Mouse (Mus musculus): ENCODE measurements around the gene Hspb9. TPM values are rescaled to one million over a fixed set of nuclear protein-coding genes. Genes with fewer than 3 reads are reported as not detected.

Hspb9 gene
- polyA plus RNA-seq, 1 experiment from 2014 or later = 0.19 TPM

GRCm38 (mm10) chr11:100738749-100739148 is 25.1 kb downstream of the Hspb9 start:
- no peaks in the 10 kb centered on the region for H3K9me3 ChIP-seq
- peaks cover 27% of the 10 kb centered on the region for H3K4me1 ChIP-seq
- 18% methylated on average over 5 of the region's 5 CpGs for WGBS
- no peak for DNase-seq (ENCODE audit: low spot score)
- H3K27me3 ChIP-seq (ENCODE audit: insufficient read depth, poor library complexity, severe bottlenecking) = peaks cover 21% of the 10 kb centered on the region; the same call in 1 of the 2 replicates
- peak overlapping the region; percentile 85 for H3K4me3 ChIP-seq
- peak overlapping the region; percentile 92 for H3K27ac ChIP-seq
- H3K36me3 ChIP-seq = 0 out of 2 replicates have a peak, but pooled peaks cover under 1% of the 10 kb centered on the region

- DNase-seq (ENCODE audit: low spot score) = no peak
- Histone ChIP-seq H3K9me3 (no peaks in the 10 kb centered on the region), H3K27me3 (ENCODE audit: insufficient read depth, poor library complexity, severe bottlenecking) (peaks cover 39% of the 10 kb centered on the region), H3K27ac (no peak overlapping the region), H3K36me3 (no peaks in the 10 kb centered on the region), H3K4me3 (no peak overlapping the region), H3K4me1 (peaks cover 18% of the 10 kb centered on the region)
- WGBS = 66% methylated on average over 6 of the region's 6 CpGs
These were observed 27.7 kb downstream of the Hspb9 start for GRCm38 (mm10) chr11:100741348-100741747.

GRCm38 (mm10) chr11:100745085-100745484 is 31.4 kb downstream of the Hspb9 start:
- no peak for DNase-seq (ENCODE audit: low spot score)
- H3K9me3 ChIP-seq = no peaks in the 10 kb centered on the region

GRCm38 (mm10) chr11:100746546-100746945 is 32.9 kb downstream of the Hspb9 start:
- no peak overlapping the region for H3K4me3 ChIP-seq
- H3K27ac ChIP-seq = no peak overlapping the region
- DNase-seq (ENCODE audit: low spot score) = no peak
- 77% methylated on average over 10 of the region's 10 CpGs for WGBS
- H3K4me1 ChIP-seq = peaks cover 8% of the 10 kb centered on the region; the same call in 1 of the 2 replicates
- H3K9me3 ChIP-seq = no peaks in the 10 kb centered on the region
- H3K27me3 ChIP-seq (ENCODE audit: insufficient read depth, poor library complexity, severe bottlenecking) = peaks cover 76% of the 10 kb centered on the region
- H3K36me3 ChIP-seq = no peaks in the 10 kb centered on the region

More at GRCm38 (mm10) chr11:100745085-100745484, 31.4 kb downstream of the Hspb9 start:
- no peak overlapping the region for H3K27ac ChIP-seq
- H3K27me3 ChIP-seq (ENCODE audit: insufficient read depth, poor library complexity, severe bottlenecking) = peaks cover 72% of the 10 kb centered on the region
- peaks cover 8% of the 10 kb centered on the region; the same call in 1 of the 2 replicates for H3K4me1 ChIP-seq
- H3K4me3 ChIP-seq = no peak overlapping the region
- WGBS = 16% methylated on average over 6 of the region's 6 CpGs
- H3K36me3 ChIP-seq = no peaks in the 10 kb centered on the region

GRCm38 (mm10) chr11:100747114-100747513 is 33.5 kb downstream of the Hspb9 start:
- no peak for DNase-seq (ENCODE audit: low spot score)

GRCm38 (mm10) chr11:100748620-100749019 is 35.0 kb downstream of the Hspb9 start:
- no peak overlapping the region for H3K27ac ChIP-seq
- H3K4me3 ChIP-seq = no peak overlapping the region
- 68% methylated on average over 4 of the region's 4 CpGs for WGBS
- H3K36me3 ChIP-seq = no peaks in the 10 kb centered on the region
- H3K9me3 ChIP-seq = no peaks in the 10 kb centered on the region
- peaks cover 90% of the 10 kb centered on the region for H3K27me3 ChIP-seq (ENCODE audit: insufficient read depth, poor library complexity, severe bottlenecking)
- peaks cover 8% of the 10 kb centered on the region; the same call in 1 of the 2 replicates for H3K4me1 ChIP-seq
- DNase-seq (ENCODE audit: low spot score) = no peak

More at GRCm38 (mm10) chr11:100747114-100747513, 33.5 kb downstream of the Hspb9 start:
- H3K27ac ChIP-seq = no peak overlapping the region
- peaks cover 8% of the 10 kb centered on the region; the same call in 1 of the 2 replicates for H3K4me1 ChIP-seq
- H3K36me3 ChIP-seq = no peaks in the 10 kb centered on the region
- WGBS = 69% methylated on average over 5 of the region's 5 CpGs
- peaks cover 80% of the 10 kb centered on the region for H3K27me3 ChIP-seq (ENCODE audit: insufficient read depth, poor library complexity, severe bottlenecking)
- H3K9me3 ChIP-seq = no peaks in the 10 kb centered on the region
- H3K4me3 ChIP-seq = no peak overlapping the region

GRCm38 (mm10) chr11:100749469-100749868 is 35.8 kb downstream of the Hspb9 start:
- H3K4me1 ChIP-seq = peaks cover 8% of the 10 kb centered on the region; the same call in 1 of the 2 replicates
- H3K27ac ChIP-seq = no peak overlapping the region
- H3K4me3 ChIP-seq = no peak overlapping the region; the same call in 1 of the 2 replicates
- WGBS = 25% methylated on average over 25 of the region's 25 CpGs
- DNase-seq (ENCODE audit: low spot score) = no peak
- H3K27me3 ChIP-seq (ENCODE audit: insufficient read depth, poor library complexity, severe bottlenecking) = peaks cover 94% of the 10 kb centered on the region
- no peaks in the 10 kb centered on the region for H3K36me3 ChIP-seq
- H3K9me3 ChIP-seq = no peaks in the 10 kb centered on the region

- WGBS = 80% methylated on average over 16 of the region's 16 CpGs
- H3K9me3 ChIP-seq = no peaks in the 10 kb centered on the region
- H3K27me3 ChIP-seq (ENCODE audit: insufficient read depth, poor library complexity, severe bottlenecking) = peaks cover 100% of the 10 kb centered on the region
- DNase-seq (ENCODE audit: low spot score) = no peak
- H3K4me1 ChIP-seq = peaks cover 8% of the 10 kb centered on the region; the same call in 1 of the 2 replicates
- no peak overlapping the region for H3K27ac ChIP-seq
- H3K36me3 ChIP-seq = no peaks in the 10 kb centered on the region
- no peak overlapping the region for H3K4me3 ChIP-seq
These were observed 36.5 kb downstream of the Hspb9 start for GRCm38 (mm10) chr11:100750127-100750526.

GRCm38 (mm10) chr11:100752294-100752693 is 38.6 kb downstream of the Hspb9 start:
- DNase-seq (ENCODE audit: low spot score) = no peak
- Histone ChIP-seq H3K4me1 (no peaks in the 10 kb centered on the region), H3K27ac (no peak overlapping the region), H3K9me3 (no peaks in the 10 kb centered on the region), H3K27me3 (ENCODE audit: insufficient read depth, poor library complexity, severe bottlenecking) (peaks cover 98% of the 10 kb centered on the region), H3K4me3 (no peak overlapping the region), H3K36me3 (no peaks in the 10 kb centered on the region)
- WGBS = 36% methylated on average over 10 of the region's 10 CpGs

- Histone ChIP-seq H3K36me3 (no peaks in the 10 kb centered on the region), H3K27ac (no peak overlapping the region), H3K4me1 (peaks cover 6% of the 10 kb centered on the region), H3K27me3 (ENCODE audit: insufficient read depth, poor library complexity, severe bottlenecking) (peaks cover 96% of the 10 kb centered on the region), H3K4me3 (no peak overlapping the region), H3K9me3 (no peaks in the 10 kb centered on the region)
- DNase-seq (ENCODE audit: low spot score) = no peak
- 77% methylated on average over 12 of the region's 12 CpGs for WGBS
These were observed 40.5 kb downstream of the Hspb9 start for GRCm38 (mm10) chr11:100754021-100754692.

GRCm38 (mm10) chr11:100754693-100755057 is 41.0 kb downstream of the Hspb9 start:
- Histone ChIP-seq H3K4me3 (no peak overlapping the region), H3K27me3 (ENCODE audit: insufficient read depth, poor library complexity, severe bottlenecking) (peaks cover 96% of the 10 kb centered on the region), H3K9me3 (no peaks in the 10 kb centered on the region), H3K4me1 (peaks cover 11% of the 10 kb centered on the region), H3K27ac (no peak overlapping the region), H3K36me3 (no peaks in the 10 kb centered on the region)
- 89% methylated on average over 3 of the region's 3 CpGs for WGBS
- no peak for DNase-seq (ENCODE audit: low spot score)

GRCm38 (mm10) chr11:100756476-100756875 is 42.8 kb downstream of the Hspb9 start:
- H3K4me1 ChIP-seq = peaks cover 20% of the 10 kb centered on the region

GRCm38 (mm10) chr11:100757566-100757965 is 43.9 kb downstream of the Hspb9 start:
- Histone ChIP-seq H3K36me3 (no peaks in the 10 kb centered on the region), H3K27me3 (ENCODE audit: insufficient read depth, poor library complexity, severe bottlenecking) (peaks cover 95% of the 10 kb centered on the region), H3K4me1 (peaks cover 26% of the 10 kb centered on the region), H3K9me3 (no peaks in the 10 kb centered on the region), H3K4me3 (no peak overlapping the region), H3K27ac (no peak overlapping the region)
- DNase-seq (ENCODE audit: low spot score) = no peak
- 81% methylated on average over 12 of the region's 12 CpGs for WGBS

More at GRCm38 (mm10) chr11:100756476-100756875, 42.8 kb downstream of the Hspb9 start:
- 55% methylated on average over 6 of the region's 6 CpGs for WGBS
- Histone ChIP-seq H3K9me3 (no peaks in the 10 kb centered on the region), H3K27ac (no peak overlapping the region), H3K36me3 (no peaks in the 10 kb centered on the region), H3K27me3 (ENCODE audit: insufficient read depth, poor library complexity, severe bottlenecking) (peaks cover 96% of the 10 kb centered on the region), H3K4me3 (no peak overlapping the region)
- no peak for DNase-seq (ENCODE audit: low spot score)
